Mouse (Mus musculus) CH12.LX (cell line): ENCODE results near the gene Lrrc4. TPM values are rescaled to one million over a fixed set of nuclear protein-coding genes. Genes with fewer than 3 reads are reported as not detected.

ENCODE experiments used
- DNase-seq: peaks from one replicate; pipeline ENCODE4 v3.0.0-alpha.2; 2013; ENCODE audit errors: extremely low read depth
- H3K27ac ChIP-seq: 2 replicates; pipeline ENCODE4 v1.5.1; 2012; ENCODE audit warnings: low read depth, mild to moderate bottlenecking, control low read depth, moderate library complexity; ENCODE audit not compliant: insufficient read depth
- H3K27me3 ChIP-seq: replicated peaks from 2 replicates; pipeline ENCODE3; 2012; ENCODE audit warnings: inconsistent platforms
- H3K36me3 ChIP-seq, 2 experiments: replicated peaks in 1 of 2; 2 replicates each; pipeline versions ENCODE3 to v1.6.1; 2012; ENCODE audit warnings: inconsistent platforms in 1 of 2, low read length in 1 of 2, mild to moderate bottlenecking in 1 of 2, mixed read lengths in 1 of 2, moderate library complexity in 1 of 2; ENCODE audit not compliant: control insufficient read depth in 1 of 2, insufficient read depth in 1 of 2
- H3K4me1 ChIP-seq, 2 experiments: 2 replicates each; pipeline ENCODE4 v1.6.1; 2012; ENCODE audit warnings: inconsistent platforms in 1 of 2, moderate library complexity in 1 of 2; ENCODE audit not compliant: insufficient read depth in 2 of 2, control insufficient read depth in 1 of 2
- H3K4me2 ChIP-seq: 2 replicates; pipeline ENCODE4 v1.6.1; 2012; ENCODE audit warnings: low read depth, mild to moderate bottlenecking, control low read depth; ENCODE audit not compliant: poor library complexity, insufficient read depth, severe bottlenecking
- H3K4me3 ChIP-seq, 3 experiments: fragments of 150-350 bp in 1 of 3; sonication (generic) in 1 of 3; replicated peaks in 1 of 3; 2 replicates each; pipeline versions ENCODE3 to v1.5.1; 2011 to 2012; ENCODE audit warnings: low read depth in 2 of 3, low read length in 2 of 3, mild to moderate bottlenecking in 2 of 3, moderate library complexity in 2 of 3, control low read depth in 1 of 3, improper control_type of control experiment in 1 of 3, inconsistent platforms in 1 of 3, mixed read lengths in 1 of 3; ENCODE audit not compliant: poor library complexity in 1 of 3
- H3K79me2 ChIP-seq: replicated peaks from 2 replicates; pipeline ENCODE4 v1.6.1; 2012; ENCODE audit warnings: mild to moderate bottlenecking, moderate library complexity; ENCODE audit not compliant: control insufficient read depth, poor library complexity, insufficient read depth, severe bottlenecking; ENCODE audit errors: extremely low read depth
- H3K9ac ChIP-seq: 2 replicates; pipeline ENCODE4 v1.6.1; 2012; ENCODE audit warnings: low read depth, mild to moderate bottlenecking, control low read depth, moderate library complexity; ENCODE audit not compliant: insufficient read depth
- H3K9me3 ChIP-seq: replicated peaks from 2 replicates; pipeline ENCODE3; 2012; ENCODE audit warnings: low read length, inconsistent platforms, mixed read lengths
- BHLHE40 ChIP-seq: IDR thresholded peaks from 2 replicates; pipeline ENCODE4 v1.6.1; 2011; ENCODE audit warnings: mild to moderate bottlenecking, low read depth, low read length, improper control_type of control experiment
- CHD2 ChIP-seq: IDR thresholded peaks from 2 replicates; pipeline ENCODE4 v1.6.1; 2011; ENCODE audit warnings: low read length, improper control_type of control experiment
- CTCF ChIP-seq, 2 experiments: IDR thresholded peaks in 1 of 2; conservative IDR thresholded peaks in 1 of 2; 2 replicates each; pipeline ENCODE4 v1.5.1; 2011 to 2012; ENCODE audit warnings: low read depth in 2 of 2, low read length in 2 of 2, improper control_type of control experiment in 1 of 2, inconsistent platforms in 1 of 2, mild to moderate bottlenecking in 1 of 2, moderate library complexity in 1 of 2
- E2F4 ChIP-seq: IDR thresholded peaks from 2 replicates; pipeline ENCODE4 v1.6.1; 2011; ENCODE audit warnings: low read depth, low read length, improper control_type of control experiment; ENCODE audit not compliant: insufficient replicate concordance
- ELF1 ChIP-seq: IDR thresholded peaks from 2 replicates; pipeline ENCODE4 v1.6.1; 2014; ENCODE audit warnings: low read depth, mild to moderate bottlenecking, inconsistent platforms, low read length, improper control_type of control experiment
- ETS1 ChIP-seq: conservative IDR thresholded peaks from 2 replicates; pipeline ENCODE4 v1.6.1; 2012; ENCODE audit warnings: low read depth, mild to moderate bottlenecking, inconsistent platforms, low read length, improper control_type of control experiment, moderate library complexity
- IRF4 ChIP-seq: IDR thresholded peaks from 2 replicates; pipeline ENCODE4 v1.6.1; 2014; ENCODE audit warnings: low read depth, mild to moderate bottlenecking, inconsistent platforms, low read length, improper control_type of control experiment
- JUN ChIP-seq: IDR thresholded peaks from 2 replicates; pipeline ENCODE4 v1.6.1; 2011; ENCODE audit warnings: low read depth, mild to moderate bottlenecking, low read length, improper control_type of control experiment, moderate library complexity; ENCODE audit not compliant: insufficient read depth
- JUND ChIP-seq: conservative IDR thresholded peaks from 2 replicates; pipeline ENCODE4 v1.6.1; 2011; ENCODE audit warnings: low read depth, low read length, improper control_type of control experiment
- KAT2A ChIP-seq: IDR thresholded peaks from 2 replicates; pipeline ENCODE4 v1.6.1; 2012; ENCODE audit warnings: low read length, improper control_type of control experiment, inconsistent platforms; ENCODE audit not compliant: insufficient replicate concordance
- MAX ChIP-seq: IDR thresholded peaks from 2 replicates; pipeline ENCODE4 v1.6.1; 2011; ENCODE audit warnings: low read length, improper control_type of control experiment
- MEF2A ChIP-seq: IDR thresholded peaks from 2 replicates; pipeline ENCODE4 v1.6.1; 2014; ENCODE audit warnings: low read depth, mild to moderate bottlenecking, inconsistent platforms, low read length, improper control_type of control experiment, borderline replicate concordance
- MXI1 ChIP-seq: IDR thresholded peaks from 2 replicates; pipeline ENCODE4 v1.6.1; 2011; ENCODE audit warnings: mild to moderate bottlenecking, low read depth, low read length, improper control_type of control experiment
- PAX5 ChIP-seq: IDR thresholded peaks from 2 replicates; pipeline ENCODE4 v1.6.1; 2012; ENCODE audit warnings: low read length, inconsistent platforms, mixed read lengths
- POLR2A ChIP-seq: IDR thresholded peaks from 2 replicates; pipeline ENCODE4 v1.6.1; 2011; ENCODE audit warnings: low read depth, mild to moderate bottlenecking, improper control_type of control experiment, low read length
- POLR2AphosphoS2 ChIP-seq: IDR thresholded peaks from 2 replicates; pipeline ENCODE4 v1.6.1; 2011; ENCODE audit warnings: low read depth, low read length, improper control_type of control experiment
- RAD21 ChIP-seq: IDR thresholded peaks from 2 replicates; pipeline ENCODE4 v1.6.1; 2011; ENCODE audit warnings: low read depth, mild to moderate bottlenecking, low read length, improper control_type of control experiment, moderate library complexity
- RCOR1 ChIP-seq: conservative IDR thresholded peaks from 2 replicates; pipeline ENCODE4 v1.6.1; 2012; ENCODE audit warnings: low read depth, mild to moderate bottlenecking, inconsistent platforms, low read length, improper control_type of control experiment
- SMC3 ChIP-seq: IDR thresholded peaks from 2 replicates; pipeline ENCODE4 v1.6.1; 2011; ENCODE audit warnings: low read depth, low read length, improper control_type of control experiment
- TBP ChIP-seq: conservative IDR thresholded peaks from 2 replicates; pipeline ENCODE4 v1.6.1; 2011; ENCODE audit warnings: low read depth, low read length, improper control_type of control experiment
- UBTF ChIP-seq: IDR thresholded peaks from 2 replicates; pipeline ENCODE4 v1.6.1; 2012; ENCODE audit warnings: low read depth, mild to moderate bottlenecking, inconsistent platforms, low read length, improper control_type of control experiment, moderate library complexity
- USF1 ChIP-seq: IDR thresholded peaks from 2 replicates; pipeline ENCODE4 v1.6.1; 2014; ENCODE audit warnings: low read depth, mild to moderate bottlenecking, inconsistent platforms, low read length, improper control_type of control experiment
- USF2 ChIP-seq: conservative IDR thresholded peaks from 2 replicates; pipeline ENCODE4 v1.6.1; 2011; ENCODE audit warnings: low read depth, low read length, improper control_type of control experiment
- ZC3H11A ChIP-seq: IDR thresholded peaks from 2 replicates; pipeline ENCODE4 v1.6.1; 2012; ENCODE audit warnings: low read depth, mild to moderate bottlenecking, inconsistent platforms, low read length, improper control_type of control experiment
- ZMIZ1 ChIP-seq: IDR thresholded peaks from 2 replicates; pipeline ENCODE4 v1.6.1; 2012; ENCODE audit warnings: low read depth, mild to moderate bottlenecking, inconsistent platforms, low read length, improper control_type of control experiment
- ZNF384 ChIP-seq: IDR thresholded peaks from 2 replicates; pipeline ENCODE4 v1.6.1; 2012; ENCODE audit warnings: low read depth, low read length, improper control_type of control experiment, inconsistent platforms
- dilution Hi-C: fragments of 300-500 bp; cut with MboI; formaldehyde crosslinking; loops from 2 replicates; pipeline ENCODE4 v1.14.3; 2020; ENCODE audit warnings: low sequenced_read_pairs; ENCODE audit not compliant: extremely low pct_unique_long_range_greater_than_20kb, extremely low pct_ligation_motif_present
- in situ Hi-C: fragments of 300-500 bp; cut with MboI; formaldehyde crosslinking; loops from 3 replicates; pipeline ENCODE4 v1.14.3; 2019; ENCODE audit warnings: low sequenced_read_pairs, low pct_ligation_motif_present, low pct_unique_long_range_greater_than_20kb, mixed read lengths
- polyA plus RNA-seq: library from polyadenylated mRNA; unstranded; fragments of >175 nt; gene quantifications from 2 replicates; pipeline ENCODE4 v1.2.1, GENCODE M21; 2012; ENCODE audit warnings: low read depth; ENCODE audit not compliant: insufficient read length
- total RNA-seq, 2 experiments: library from RNA; depleted of rRNA; stranded (reverse); fragments of 300-350 nt in 1 of 2; fragments of >200 nt in 1 of 2; gene quantifications; 2 replicates each; pipeline ENCODE4 v1.2.3; 2012 to 2014

Lrrc4 gene
- total and polyA plus RNA-seq, 3 experiments: 0.09 to 0.55 TPM; not detected in 1

DNA sequence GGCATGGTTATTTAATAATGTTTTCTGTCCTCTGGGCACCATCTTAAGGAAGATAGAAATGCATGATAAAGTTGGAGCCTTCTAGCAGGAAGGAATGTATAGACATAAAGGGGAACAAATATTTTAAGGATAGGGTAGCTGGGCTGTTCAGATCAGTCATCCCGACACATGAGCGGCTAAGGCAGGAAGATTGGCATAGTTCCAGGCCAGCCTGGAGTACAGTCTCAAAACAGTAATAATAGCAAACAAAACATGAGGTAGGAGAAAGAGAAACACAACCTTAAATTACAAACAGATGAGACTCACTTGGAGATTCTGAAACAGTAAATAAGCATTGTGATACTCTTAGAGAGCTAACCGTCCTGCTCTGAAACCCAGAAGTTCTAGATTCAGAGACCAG, 80.4 kb downstream of the Lrrc4 start:
- no peaks in the 10 kb centered on the region for H3K79me2 ChIP-seq
- peaks cover 48 to 98% of the 10 kb centered on the region in 2 experiments for H3K36me3 ChIP-seq
- no peak for DNase-seq
- dilution Hi-C loops (no loop called here), in situ Hi-C loops (no loop called here)
- H3K4me2 ChIP-seq: no peak overlapping the region
- H3K27me3 ChIP-seq: no peaks in the 10 kb centered on the region
- no peak overlapping the region for H3K27ac ChIP-seq
- H3K4me1 ChIP-seq: no peaks in the 10 kb centered on the region
- H3K4me3 ChIP-seq: no peak overlapping the region
- no peak for TF ChIP-seq CHD2
- no peak for TF ChIP-seq MEF2A
- no peak for TF ChIP-seq ZMIZ1
- TF ChIP-seq MXI1: no peak
- TF ChIP-seq ZC3H11A: no peak
- no peak for TF ChIP-seq UBTF
- no peak for TF ChIP-seq POLR2A
- no peak for TF ChIP-seq POLR2AphosphoS2
- no peak for TF ChIP-seq MAX
- TF ChIP-seq ELF1: no peak
- TF ChIP-seq USF1: no peak
- TF ChIP-seq ETS1: no peak
- no peak for TF ChIP-seq KAT2A
- TF ChIP-seq SMC3: no peak
- no peak for TF ChIP-seq RCOR1
- TF ChIP-seq IRF4: no peak
- no peak for TF ChIP-seq BHLHE40
- TF ChIP-seq CTCF (conservative IDR thresholded peaks at IDR 0.05 in 1 of 2, IDR thresholded peaks at IDR 0.05 in 1 of 2; ENCODE audit: low read depth in 2 of 2, low read length in 2 of 2): no peak
- no peak for TF ChIP-seq USF2
- TF ChIP-seq ZNF384: no peak
- TF ChIP-seq, all 38 proteins: peak for 0
- no peaks in the 10 kb centered on the region for H3K9me3 ChIP-seq
- no peak overlapping the region for H3K9ac ChIP-seq

DNA sequence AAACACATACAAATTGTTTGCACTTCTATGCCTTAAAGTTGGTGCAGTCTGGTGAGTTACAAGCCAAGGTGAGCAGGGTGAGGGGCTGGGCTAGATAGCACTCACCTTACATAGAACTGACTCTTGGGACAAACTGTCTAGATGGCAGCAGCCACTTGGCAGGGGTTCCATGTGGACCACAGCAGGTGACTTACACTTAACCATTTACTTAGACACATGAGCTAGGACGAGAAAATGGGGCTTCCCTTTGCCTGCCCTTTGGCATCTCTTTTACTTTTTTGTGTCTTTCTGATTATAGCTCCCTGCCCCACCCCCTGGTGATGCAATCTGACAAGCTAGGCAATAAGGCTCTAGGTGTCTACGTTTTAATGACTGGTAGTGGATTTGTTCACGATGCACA, 82.3 kb downstream of the Lrrc4 start:
- dilution Hi-C loops: no loop called here
- Histone ChIP-seq H3K9ac (no peak overlapping the region), H3K79me2 (no peaks in the 10 kb centered on the region), H3K27me3 (no peaks in the 10 kb centered on the region), H3K4me1 (no peaks in the 10 kb centered on the region), H3K36me3 (peaks cover 56 to 98% of the 10 kb centered on the region in 2 experiments), H3K27ac (no peak overlapping the region), H3K4me3 (no peak overlapping the region), H3K9me3 (no peaks in the 10 kb centered on the region), H3K4me2 (no peak overlapping the region)
- no peak for TF ChIP-seq JUN
- no peak for TF ChIP-seq MAX
- TF ChIP-seq KAT2A: no peak
- no peak for TF ChIP-seq E2F4
- TF ChIP-seq RCOR1: no peak
- TF ChIP-seq PAX5: no peak
- no peak for TF ChIP-seq JUND
- TF ChIP-seq RAD21: no peak
- no peak for TF ChIP-seq USF1
- TF ChIP-seq TBP: no peak
- in situ Hi-C loops: no loop called here
- DNase-seq: no peak
